Mouse (Mus musculus) granulocyte monocyte progenitor cell, adult 5-6 weeks (primary cell): ENCODE results near the gene Igf1r. TPM values are rescaled to one million over a fixed set of nuclear protein-coding genes. Genes with fewer than 3 reads are reported as not detected.

Experiments used
- ATAC-seq: replicated peaks from 2 replicates; pipeline ENCODE4 v1.8.0; 2016; ENCODE audit warnings: mild to moderate bottlenecking, moderate TSS enrichment, inconsistent platforms; ENCODE audit not compliant: poor library complexity, severe bottlenecking
- total RNA-seq, 2 experiments: library from RNA; stranded (forward) in 1 of 2; stranded (reverse) in 1 of 2; fragments of 200-712, 200-1000 nt in 1 of 2; fragments of >200 nt in 1 of 2; fragmentation: Nextera tagmentation in 1 of 2; gene quantifications; 2 replicates each; pipeline ENCODE4 v1.2.3; 2014 to 2017

Igf1r gene
- total RNA-seq, 2 experiments from 2014 or later: 29.4 to 59.7 TPM

DNA sequence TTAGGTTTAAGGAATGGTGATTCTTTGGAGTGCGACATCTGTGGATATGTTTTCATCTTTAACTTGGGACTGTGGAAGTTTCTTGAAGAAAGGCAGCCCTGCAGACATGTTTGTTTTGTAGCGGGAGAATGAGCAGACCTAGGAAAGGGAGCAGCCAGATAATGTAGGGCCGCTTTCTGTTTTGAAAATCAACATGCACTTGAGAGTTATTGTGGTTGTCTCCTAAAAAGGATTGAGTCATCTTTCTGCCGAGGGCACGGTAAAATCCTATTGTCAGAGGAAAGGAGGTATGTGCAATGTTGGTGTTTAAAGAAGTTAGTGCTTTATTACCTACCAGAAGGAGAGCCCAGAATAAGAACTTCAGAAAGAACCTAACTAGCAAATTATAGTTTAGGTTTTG lies 2.6 kb downstream of the Igf1r start:
- no peak for ATAC-seq

DNA sequence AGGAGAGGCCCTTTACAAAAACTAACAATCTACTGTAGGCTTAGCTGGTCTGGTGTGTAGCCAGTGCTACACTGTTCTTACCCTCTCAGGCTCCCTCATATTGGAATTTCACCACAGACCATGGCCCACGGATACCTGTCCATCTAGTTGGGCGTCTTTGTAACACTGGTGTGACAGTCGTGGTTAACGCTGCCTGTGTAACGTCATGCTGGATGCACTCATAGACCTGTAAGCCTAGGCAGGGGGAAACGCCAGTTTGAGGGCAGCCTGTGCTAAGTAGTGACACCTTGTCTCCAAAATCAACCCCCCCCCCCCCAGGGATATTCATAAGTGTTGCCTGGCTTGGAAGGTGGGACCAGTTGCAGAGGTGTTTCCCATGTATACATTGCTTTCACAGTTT lies 4.7 kb downstream of the Igf1r start:
- no peak for ATAC-seq

DNA sequence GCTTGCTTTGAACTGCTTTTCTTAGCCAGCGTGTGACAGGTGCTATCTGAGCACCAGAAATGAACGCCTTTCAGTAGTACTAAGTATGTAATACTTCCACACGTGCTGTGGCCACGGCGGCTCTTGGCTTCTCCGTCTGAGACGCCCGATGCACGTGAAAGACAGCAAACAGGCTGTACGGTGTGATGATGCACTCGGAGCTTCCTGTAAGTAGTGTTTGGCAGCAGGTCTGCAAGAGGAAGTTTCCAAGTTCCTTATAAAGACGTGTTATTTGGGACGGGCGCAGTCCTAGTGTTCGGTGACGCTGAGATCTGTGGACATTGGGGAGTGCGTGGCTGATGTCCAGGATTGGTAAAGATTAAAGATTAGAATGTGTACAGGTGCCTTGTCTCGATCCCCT lies 5.4 kb downstream of the Igf1r start:
- peak; percentile 77 for ATAC-seq

DNA sequence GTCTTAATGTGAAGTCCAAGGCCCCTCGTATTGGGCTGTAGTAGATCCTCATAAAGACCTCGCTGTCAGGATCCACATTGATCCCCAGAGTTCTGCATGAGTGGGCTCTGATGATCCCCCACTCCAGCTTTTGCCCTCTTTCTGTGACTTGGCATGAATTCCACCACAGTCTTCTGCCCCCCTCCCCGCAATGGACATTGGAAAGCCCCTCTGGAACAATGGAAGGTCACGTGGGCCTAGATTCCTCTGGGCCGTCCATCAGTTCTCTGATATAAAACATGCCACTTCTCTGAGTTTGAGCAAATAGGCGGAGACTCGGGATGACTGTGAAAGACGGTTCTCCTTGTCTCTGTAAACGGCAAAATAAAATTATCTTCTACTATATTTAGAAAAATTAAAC lies 8.1 kb downstream of the Igf1r start:
- ATAC-seq: no peak

DNA sequence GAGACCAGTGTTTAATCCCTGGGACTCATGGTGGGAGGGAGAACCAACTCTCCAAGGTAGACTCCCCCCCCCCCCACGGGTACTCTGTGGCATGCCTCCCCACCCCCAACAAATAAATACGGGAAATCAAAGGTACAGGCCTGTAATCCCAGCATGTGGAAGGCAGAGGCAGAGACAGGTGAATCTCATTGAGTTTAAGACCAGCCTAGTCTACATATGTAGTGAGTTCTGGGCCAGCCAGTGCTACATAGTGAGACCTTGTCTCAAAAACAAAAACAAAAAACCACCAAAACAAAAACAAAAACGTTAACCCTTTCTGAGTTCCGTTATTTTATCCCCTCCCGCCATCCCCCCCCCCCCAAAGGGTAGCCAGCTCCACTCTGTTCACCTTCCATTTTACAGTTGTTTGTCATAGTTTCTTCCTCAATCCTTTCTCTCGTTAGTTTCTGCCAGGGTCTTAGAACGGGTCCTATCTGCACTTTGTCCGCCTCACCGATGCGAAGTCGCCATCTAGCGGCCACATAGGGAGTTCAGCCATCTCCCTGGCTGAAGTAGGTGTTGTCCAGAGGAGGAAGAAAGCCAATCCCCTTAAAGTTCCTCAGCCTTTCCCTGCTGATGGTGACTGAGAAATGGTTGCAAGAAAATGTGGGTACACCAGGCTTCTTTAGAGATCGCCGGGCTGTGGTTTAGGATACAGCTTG lies 9.1 kb downstream of the Igf1r start:
- ATAC-seq: peak; percentile 80

DNA sequence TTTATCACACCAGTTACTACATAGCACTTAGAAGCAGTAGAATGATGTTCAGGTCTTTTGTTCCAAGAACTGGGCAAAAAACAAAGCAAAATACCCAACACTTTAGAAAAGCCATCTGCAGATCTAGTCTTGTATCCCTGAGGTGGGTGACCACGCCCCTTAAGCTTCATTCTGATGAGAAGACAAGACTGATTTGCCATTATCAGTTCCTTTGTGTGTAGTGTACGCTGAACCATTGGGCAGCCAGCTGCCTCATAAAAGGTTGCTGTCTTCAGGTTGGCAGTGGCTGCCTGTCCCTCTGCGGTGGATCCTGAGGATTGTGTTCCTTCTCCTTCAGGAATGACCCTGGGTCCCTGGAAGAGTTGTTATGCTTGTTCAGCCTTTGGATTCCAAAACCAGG lies 11.1 kb downstream of the Igf1r start:
- ATAC-seq: no peak

DNA sequence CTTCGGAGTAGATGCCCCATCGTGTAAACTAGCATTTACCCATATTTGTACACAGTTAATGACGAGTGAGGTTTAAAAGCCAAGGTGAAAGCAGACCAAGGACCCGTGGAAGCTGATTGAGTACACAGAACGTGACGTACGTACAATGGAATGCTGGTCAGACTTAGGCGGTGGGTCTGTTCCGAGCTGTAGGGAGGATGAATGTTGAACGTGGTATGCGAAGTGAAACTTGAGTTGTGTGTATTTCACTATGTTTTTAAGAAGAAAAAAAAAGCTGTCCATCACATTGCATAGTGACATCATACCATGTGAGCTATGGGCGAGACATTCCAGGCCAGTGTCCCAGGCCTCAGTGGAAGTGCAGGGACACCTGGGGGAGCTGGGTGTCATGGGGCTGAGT lies 15.8 kb downstream of the Igf1r start:
- ATAC-seq: no peak

DNA sequence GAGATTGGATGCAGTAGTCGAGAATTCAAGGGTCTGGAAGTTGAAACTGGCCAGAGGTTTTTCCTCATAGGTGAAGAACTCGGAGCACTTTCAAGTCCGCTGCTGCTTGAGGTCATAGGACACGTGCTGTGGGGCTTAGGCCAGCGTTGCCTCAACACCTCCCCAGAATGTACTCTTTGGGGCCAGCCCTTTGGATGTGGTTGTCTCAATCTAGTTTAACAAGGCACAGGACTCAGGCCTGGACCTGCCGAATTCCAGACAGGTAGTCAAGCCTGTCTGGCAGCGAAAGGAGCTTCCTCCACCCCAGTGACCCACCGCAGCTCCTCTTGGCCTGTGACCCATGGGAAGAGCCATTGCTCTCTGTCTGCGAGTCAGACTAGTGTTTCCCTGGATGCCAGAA lies 16.4 kb downstream of the Igf1r start:
- no peak for ATAC-seq

DNA sequence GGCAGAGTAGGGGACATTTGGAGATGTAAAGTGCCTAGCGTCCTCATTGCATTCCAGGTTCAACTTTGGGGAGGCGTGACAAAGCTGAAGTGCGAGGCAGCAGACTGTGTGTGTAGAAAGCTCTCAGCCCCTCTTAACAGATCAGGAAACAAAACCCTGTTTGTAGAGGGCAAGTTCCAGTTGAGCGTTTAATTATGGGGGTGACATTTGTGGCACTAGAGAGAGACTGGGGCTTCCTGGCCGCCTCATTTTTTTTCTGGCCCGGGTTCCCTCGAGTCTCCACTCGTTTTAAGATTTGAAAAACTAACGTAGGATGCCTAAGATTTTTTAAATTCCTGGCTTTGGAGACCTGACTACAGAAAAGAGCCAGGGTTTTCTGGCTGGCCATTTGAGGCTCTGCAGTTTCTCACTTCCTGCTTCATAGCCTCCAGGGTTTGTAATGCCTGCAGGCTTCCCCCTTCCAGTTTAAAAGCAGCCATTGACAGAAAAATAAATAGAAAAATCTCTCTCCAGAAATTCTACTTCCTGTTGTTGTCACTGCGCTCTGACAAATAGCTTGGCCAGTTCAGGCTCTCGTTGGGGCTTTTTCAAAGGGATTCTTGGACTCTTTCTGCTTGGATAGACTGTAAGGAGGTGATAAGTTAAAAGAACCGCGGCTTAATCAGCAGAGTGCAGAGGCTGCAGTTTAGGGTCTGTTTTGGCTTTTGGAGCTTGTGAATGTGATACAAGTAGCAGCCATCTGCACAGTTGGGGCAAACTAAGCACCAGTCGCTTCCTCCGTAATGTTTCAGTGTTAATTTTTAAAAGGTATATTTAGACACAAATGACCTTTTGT lies 20.8 kb downstream of the Igf1r start:
- peak; percentile 82 for ATAC-seq

DNA sequence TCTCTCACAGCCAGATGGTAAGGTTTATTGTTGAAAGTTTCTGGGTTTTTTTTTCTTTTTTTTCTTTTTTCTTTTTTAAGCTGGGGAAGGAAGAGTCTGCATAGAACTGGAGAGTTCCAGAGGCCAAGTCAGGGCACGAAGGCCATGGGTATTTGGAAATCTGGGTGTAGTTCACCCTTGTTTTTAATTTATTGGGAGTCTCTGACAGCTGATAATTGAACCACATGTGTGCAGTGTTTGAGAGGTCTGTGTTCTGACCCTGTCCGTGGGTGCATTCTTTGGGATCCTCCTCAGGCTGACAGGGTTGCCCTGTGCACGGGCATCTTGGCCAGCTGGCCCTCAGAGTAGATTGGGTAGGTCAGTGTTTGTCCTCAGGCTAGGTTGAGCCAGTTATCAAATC lies 29.3 kb downstream of the Igf1r start:
- ATAC-seq: no peak

DNA sequence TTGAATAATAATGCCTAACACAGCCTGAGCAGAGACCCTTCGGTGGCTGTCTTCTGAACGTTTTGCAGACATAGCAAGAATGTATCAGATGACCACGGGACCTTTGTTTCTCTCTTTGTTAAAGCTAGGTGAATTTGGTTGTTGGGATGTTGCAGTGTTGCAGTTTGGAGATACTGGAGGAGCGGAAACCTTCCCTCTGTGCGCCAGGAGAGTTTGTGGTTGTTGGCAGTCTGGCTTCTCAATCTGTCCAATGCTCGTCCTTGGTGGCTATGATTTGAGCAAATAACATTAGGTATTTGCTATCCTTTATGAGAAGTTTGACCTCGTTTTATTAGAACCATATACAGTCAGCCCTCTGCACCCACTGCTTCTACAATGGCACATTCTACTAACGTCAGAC lies 30.2 kb downstream of the Igf1r start:
- ATAC-seq: no peak

DNA sequence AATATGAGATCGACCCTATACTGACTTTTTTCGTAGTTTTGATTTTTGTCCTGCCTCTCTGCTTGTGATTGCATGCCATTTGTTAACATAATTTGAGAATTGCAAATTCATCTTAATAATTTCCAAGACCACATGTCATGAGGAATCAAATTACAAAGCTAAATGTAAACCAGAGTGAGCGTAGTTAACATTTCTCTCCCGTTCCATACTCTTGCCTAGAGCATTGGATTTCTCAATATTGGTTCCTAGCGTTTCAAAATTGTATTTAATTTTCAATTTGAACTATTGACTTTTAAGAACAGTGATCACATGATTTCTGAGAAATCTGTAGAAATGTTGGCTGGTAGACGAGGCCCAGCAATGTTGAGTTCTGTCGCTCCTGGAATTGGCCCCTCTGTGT lies 30.8 kb downstream of the Igf1r start:
- no peak for ATAC-seq

DNA sequence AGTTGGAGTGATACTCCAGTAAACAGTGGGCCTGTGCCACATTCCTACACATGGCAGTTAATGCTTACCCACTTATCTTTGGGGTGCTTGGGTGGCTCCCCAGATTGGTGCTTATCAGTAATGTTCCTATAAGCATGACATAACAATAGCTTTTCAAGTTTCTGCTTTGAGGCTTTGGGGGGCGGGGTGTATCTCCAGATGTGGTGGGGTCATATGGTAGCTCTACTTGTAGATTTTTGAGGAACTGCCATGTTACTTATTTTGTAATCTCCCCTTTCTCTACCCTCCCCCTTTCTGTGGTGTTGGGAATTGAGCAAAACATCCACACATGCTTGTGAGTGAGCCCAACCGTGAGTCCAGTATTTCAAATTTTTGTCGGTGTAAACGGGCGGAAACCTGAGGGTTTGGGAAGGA lies 32.4 kb downstream of the Igf1r start:
- peak; percentile 92 for ATAC-seq

DNA sequence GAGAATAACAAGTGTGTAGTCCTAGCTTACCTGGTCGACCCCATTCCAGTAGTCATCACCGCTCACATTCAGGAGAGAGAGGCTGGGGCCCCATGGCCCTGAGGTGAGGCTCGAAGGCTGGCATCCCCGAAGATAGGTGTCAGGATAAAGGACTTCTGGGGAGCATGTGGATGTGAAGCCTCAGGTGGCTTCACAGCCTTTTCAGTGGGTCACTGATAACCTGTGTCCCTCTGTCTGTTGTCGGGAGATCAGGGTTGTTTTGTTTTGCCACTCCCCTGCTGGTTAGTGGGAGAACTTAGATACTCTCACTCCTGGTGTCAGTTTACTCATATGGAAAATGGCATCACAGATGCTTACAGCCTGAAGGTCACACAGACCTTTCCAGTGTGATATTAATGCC lies 32.9 kb downstream of the Igf1r start:
- ATAC-seq: peak; percentile 8; the same call in 1 of the 2 replicates

DNA sequence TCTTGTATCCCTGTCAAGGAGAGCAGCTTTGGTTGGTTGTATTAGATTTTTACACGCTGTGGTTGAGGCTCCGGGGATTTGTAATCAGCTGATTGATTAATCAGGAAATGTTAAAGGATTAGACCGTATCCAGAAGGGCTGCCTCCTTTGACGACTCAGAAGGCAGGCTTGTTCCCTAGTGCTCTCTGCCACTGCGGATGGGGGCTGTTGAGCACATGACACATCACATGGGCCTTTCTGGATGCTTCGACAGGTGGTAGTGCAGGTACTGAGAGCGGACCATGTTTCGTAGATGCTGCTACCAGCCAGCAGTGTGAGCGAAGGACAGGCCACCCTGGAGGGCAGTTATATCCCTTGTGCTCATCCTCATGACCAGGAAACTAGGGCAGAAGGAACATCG lies 33.6 kb downstream of the Igf1r start:
- no peak for ATAC-seq

DNA sequence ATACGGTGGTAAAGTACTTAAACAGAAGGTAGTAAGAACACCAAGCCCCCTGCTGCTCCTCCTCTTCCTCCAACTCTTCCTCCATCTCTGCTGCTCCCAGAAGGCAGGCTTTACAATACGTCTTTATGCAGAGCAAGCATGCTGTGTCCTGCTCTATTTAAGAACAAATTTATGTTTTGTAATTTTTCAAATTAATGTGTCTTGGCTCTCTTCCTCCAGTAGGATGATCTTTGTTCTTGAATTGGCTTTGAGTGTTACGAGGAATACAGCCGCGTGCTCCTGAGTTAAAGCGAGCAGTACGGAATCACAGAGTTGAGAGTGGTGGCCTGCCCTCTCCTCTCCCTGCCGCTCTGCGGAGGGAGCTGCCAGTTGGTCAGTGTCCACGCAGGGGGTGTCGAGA lies 34.2 kb downstream of the Igf1r start:
- ATAC-seq: no peak

DNA sequence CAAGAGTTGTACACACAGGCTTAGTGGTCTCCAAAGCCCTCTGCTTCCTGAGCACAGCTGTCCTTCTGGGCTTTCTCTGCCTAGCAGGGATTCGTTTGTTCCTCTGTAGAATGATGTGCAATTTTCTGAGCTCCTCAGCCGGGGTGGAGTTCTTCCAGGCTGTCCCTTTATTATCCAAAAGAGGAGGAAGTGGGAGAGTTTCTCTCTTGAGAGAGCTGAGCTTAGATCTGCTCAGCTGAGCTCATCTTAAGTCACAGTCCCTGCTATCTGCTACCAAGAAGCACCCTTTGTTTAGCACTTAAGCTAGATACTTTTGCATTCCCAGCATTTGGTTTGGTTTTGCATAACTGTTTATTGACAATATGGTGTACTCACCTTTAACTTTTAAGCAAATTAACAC lies 36.7 kb downstream of the Igf1r start:
- peak; percentile 23 for ATAC-seq

DNA sequence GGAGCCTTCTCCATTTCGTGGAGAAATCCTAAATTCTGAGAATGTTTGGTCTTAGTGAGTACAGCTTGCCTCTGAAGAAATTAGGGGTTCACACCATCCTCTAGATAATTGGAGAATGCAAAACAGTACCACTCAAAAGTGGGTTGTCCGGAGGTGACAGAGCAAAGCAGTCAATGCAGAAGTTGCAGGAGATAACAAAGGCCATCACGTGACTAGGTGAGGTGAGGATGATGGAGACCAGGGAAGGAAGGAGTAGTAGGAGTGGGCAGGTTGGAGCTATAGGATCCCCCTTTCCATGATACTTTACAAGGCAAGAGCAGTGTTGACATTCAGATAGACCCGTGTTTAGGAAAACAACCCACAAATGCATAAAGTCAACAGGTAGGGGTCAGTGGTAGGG lies 41.0 kb downstream of the Igf1r start:
- ATAC-seq: no peak

DNA sequence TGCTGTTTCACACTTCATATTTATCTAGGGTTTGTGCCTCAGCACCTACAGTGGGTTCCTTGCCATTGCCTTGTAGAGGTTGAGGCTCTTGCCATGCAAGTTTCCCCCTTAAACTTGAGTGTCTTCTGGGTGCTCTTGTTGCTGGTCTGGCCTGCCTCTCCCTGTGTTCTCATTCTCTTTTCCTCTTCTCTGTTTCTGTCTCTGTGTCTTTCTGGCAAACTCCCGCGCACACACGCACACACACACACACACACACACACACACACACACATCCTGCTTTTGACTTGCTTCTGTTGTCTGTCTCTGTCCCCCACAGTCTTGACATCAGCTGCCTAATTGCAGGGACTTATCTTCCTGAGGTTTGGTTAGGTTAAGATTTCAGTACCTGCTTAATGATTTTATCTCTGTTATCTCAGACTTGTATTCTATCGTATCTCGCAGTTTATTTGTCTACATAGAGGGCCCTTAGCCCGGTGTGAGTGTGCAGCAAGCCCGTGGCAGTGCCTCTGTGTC lies 41.8 kb downstream of the Igf1r start:
- ATAC-seq: peak; percentile 28; the same call in 1 of the 2 replicates

DNA sequence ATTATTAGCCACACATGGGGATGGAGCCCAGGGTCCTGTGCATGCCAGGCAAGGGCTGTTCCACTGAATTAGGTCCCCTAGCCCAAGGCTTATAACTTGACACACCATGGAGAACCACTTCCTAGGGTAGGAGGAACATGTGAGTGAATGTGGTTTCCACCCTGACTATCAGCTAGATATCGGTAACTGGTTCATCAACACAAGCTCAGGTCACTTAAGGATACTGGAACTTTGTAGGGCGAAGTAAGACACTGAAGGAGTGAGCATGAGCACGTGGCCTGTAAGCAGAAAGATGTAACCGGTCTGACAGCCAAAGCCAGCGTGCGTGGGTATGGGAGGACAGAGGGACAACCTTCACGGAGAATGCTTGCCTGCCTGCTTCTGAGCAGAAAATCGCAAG lies 42.6 kb downstream of the Igf1r start:
- peak; percentile 62 for ATAC-seq

DNA sequence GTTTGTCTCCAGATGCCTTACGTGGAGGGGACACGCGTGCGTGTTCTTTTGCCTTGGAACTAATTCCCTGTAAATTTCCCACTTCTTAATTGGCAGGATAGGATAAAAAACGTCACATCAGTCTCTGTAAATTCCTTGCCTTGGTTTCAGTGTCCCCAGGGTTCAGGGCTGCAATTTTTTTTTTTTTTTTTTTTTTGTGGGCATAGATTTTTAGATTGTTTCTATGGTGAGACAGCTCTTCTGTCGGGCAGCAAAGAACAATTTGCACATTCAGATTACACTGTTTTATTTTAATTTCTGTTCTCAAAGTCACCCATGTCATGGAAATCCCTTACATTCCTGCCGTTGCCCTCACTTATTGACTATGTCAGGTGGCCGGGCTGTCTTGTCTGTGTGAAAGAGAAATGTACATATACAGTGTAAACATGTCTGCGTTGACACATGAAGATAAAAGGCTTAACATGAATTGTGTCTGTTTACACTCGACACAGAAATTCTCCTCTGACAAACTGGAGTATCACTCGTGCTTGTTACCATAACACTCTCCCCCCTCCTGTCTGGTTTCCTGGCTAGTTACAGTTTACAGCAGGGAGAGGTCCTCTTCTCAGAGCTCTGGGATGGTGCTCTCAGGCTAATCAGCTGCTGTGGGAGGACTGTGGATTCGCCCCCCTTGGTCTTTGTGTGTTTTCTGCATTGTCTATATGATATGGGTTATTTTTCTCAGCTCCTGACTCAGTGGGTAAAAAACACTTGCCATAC lies 43.8 kb downstream of the Igf1r start:
- no peak for ATAC-seq
